Mouse (Mus musculus) spleen, adult 2 months (tissue): ENCODE data around the gene Ly6g5b. TPM values are rescaled to one million over a fixed set of nuclear protein-coding genes. Genes with fewer than 3 reads are reported as not detected.
"Not testable (repeated sequence)": the region's sequence is repeated elsewhere in the genome, so short reads cannot be mapped to it uniquely, and the experiment has no call there.

ENCODE experiments used
- DNase-seq, 2 experiments: peaks; one replicate each; pipeline versions ENCODE4 v3.0.0 to v3.0.0-alpha.2; 2012 to 2021; ENCODE audit warnings: low spot score in 2 of 2, low read depth in 1 of 2
- H3K27ac ChIP-seq: fragments of 200-500 bp; 2 replicates; pipeline ENCODE4 v1.5.1; 2012; ENCODE audit warnings: low read length, inconsistent platforms; ENCODE audit not compliant: insufficient read depth
- H3K27me3 ChIP-seq: fragments of 200-500 bp; 2 replicates; pipeline ENCODE4 v1.6.1; 2012; ENCODE audit warnings: mild to moderate bottlenecking, moderate library complexity, low read length, inconsistent platforms; ENCODE audit not compliant: control insufficient read depth, insufficient read depth
- H3K36me3 ChIP-seq: fragments of 200-500 bp; 2 replicates; pipeline ENCODE4 v1.6.1; 2012; ENCODE audit warnings: mild to moderate bottlenecking, low read length, inconsistent platforms; ENCODE audit not compliant: control insufficient read depth, insufficient read depth
- H3K4me1 ChIP-seq: fragments of 200-500 bp; 2 replicates; pipeline ENCODE4 v1.6.1; 2011; ENCODE audit warnings: inconsistent platforms; ENCODE audit not compliant: control insufficient read depth, insufficient read depth, insufficient read length
- H3K4me3 ChIP-seq: fragments of 200-500 bp; 2 replicates; pipeline ENCODE4 v1.5.1; 2011; ENCODE audit warnings: mild to moderate bottlenecking, inconsistent platforms; ENCODE audit not compliant: insufficient read depth, insufficient read length; ENCODE audit errors: extremely low read depth
- CTCF ChIP-seq: fragments of 200-500 bp; IDR thresholded peaks from 2 replicates; pipeline ENCODE4 v1.5.1; 2011; ENCODE audit warnings: mild to moderate bottlenecking, inconsistent platforms; ENCODE audit not compliant: insufficient read depth, insufficient read length, insufficient replicate concordance; ENCODE audit errors: extremely low read depth
- POLR2A ChIP-seq: fragments of 200-500 bp; IDR thresholded peaks from 2 replicates; pipeline ENCODE4 v1.6.1; 2011; ENCODE audit warnings: low read depth, low read length, inconsistent platforms
- WGBS: fragments of 180-500 bp; shearing (Covaris S2); methylation state at CpG from one replicate; pipeline ENCODE4 v1.1.7; 2018; 5-methylcytosine and 5-hydroxymethylcytosine counted together
- polyA plus RNA-seq: library from polyadenylated mRNA; depleted of rRNA; stranded (reverse); fragments of >200 nt; gene quantifications from 2 replicates; pipeline ENCODE4 v1.2.3, GENCODE M21; 2012

Ly6g5b gene
- polyA plus RNA-seq, 1 experiment, result 2.9 TPM

DNA sequence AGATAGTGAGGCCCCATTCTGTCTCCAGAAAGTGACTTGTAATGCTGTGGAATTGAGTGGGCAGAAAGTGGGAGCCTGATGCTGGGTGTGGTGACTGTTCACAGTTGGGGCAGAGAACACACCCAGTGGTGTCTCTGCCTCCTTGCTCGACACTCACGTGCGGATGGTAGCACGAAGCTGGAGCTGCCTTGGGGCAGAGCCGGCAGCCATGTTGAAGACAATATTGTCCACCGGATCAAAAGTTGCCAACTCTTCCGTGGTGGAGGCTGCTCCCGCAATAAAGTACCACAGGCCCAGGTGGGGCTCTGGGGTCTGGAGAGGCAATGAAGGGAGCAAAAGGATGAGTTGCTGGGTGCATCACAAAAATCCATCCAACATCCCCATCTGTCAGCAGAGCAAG, 15.8 kb upstream of the Ly6g5b start:
- TF ChIP-seq CTCF, result no peak
- no peaks in the 10 kb centered on the region for H3K27me3 ChIP-seq
- no peak for DNase-seq
- 90% methylated on average over 8 of the region's 8 CpGs for WGBS
- H3K4me3 ChIP-seq, result no peak overlapping the region
- no peak overlapping the region for H3K27ac ChIP-seq
- H3K36me3 ChIP-seq, result peaks cover 2% of the 10 kb centered on the region; the same call in 1 of the 2 replicates
- H3K4me1 ChIP-seq, result peaks cover 7% of the 10 kb centered on the region; the same call in 1 of the 2 replicates

DNA sequence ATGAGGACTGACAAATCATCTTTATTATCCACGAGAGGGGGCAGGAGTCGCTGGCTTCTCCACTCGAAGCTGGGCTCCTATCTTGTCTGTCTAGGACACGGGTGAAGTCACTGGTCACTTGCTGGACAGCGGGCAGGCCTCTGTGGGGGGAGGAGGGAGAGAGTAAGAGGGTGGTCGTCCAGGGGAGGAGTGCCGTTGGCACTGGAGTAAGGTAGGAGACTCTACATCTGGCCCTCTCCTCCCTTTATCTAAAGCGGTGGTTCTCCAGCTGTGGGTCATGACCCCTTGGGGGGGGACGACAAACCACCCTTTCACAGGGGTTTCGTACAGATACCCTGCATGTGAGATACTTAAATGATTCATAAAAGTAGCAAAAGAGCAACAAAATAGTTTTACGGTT, 13.8 kb upstream of the Ly6g5b start:
- no peak for DNase-seq
- TF ChIP-seq CTCF (no peak), POLR2A (no peak)
- no peak overlapping the region for H3K4me3 ChIP-seq
- H3K27ac ChIP-seq, result no peak overlapping the region
- H3K4me1 ChIP-seq, result peaks cover 11% of the 10 kb centered on the region
- WGBS, result 86% methylated on average over 11 of the region's 11 CpGs
- no peaks in the 10 kb centered on the region for H3K27me3 ChIP-seq
- peaks cover 4% of the 10 kb centered on the region; the same call in 1 of the 2 replicates for H3K36me3 ChIP-seq

DNA sequence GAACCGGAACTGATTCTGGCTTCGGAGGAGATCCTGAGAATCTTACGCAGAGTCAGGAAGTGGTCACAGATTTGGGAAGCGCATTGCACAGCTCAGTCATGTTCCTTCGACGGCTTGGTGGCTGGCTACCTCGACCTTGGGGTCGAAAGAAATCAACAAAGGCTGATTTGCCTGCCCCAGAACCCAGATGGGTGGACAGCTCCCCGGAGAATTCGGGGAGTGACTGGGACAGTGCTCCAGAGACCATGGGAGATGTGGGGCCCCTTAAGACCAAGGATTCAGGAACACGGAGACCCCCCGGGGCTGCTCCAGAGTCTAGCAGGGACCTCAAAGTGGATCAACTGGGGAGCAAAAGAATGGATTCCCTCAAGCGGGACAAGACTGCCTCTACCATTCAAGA, 11.8 kb upstream of the Ly6g5b start:
- Histone ChIP-seq H3K4me1 (peaks cover 11% of the 10 kb centered on the region), H3K27ac (peak overlapping the region; percentile 74), H3K4me3 (peak overlapping the region; percentile 81), H3K27me3 (no peaks in the 10 kb centered on the region), H3K36me3 (peaks cover 8% of the 10 kb centered on the region; the same call in 1 of the 2 replicates)
- DNase-seq, result no peak
- WGBS, result 37% methylated on average over 13 of the region's 13 CpGs
- TF ChIP-seq CTCF (no peak), POLR2A (no peak)

DNA sequence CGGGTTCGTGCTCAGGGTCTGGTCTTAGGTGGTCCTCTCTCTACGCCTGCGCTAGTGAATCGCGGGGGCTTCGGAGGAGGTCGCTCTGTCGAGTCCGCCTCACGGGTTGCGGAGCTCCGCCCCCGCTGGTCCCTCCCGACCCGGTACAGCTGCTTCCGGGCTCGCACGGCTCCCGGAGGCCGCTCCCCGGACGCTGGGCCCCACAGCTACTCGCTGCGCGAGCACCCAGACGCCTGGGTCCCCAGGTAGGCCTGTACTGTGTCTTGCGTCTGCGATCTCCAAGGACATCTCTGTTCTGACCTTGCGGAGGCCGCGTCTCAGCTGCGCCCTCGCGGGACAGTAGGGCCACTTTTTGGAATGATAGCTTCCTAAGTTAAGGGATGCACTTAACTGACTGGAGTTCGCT, 11.0 kb upstream of the Ly6g5b start, which contains the start of gene D17H6S53E:
Gene D17H6S53E (plus strand): TSS at position 168 of the 406 bp plus-strand sequence.
- peak in 1 of 2 experiments; percentile 76 for DNase-seq
- under 1% methylated on average over 36 of the region's 36 CpGs for WGBS
- Histone ChIP-seq H3K4me3 (peak within 1 kb of the TSS; percentile 81), H3K27ac (peak within 1 kb of the TSS; percentile 74), H3K36me3 (peaks cover 8% of the 10 kb centered on the region; the same call in 1 of the 2 replicates), H3K27me3 (no peaks in the 10 kb centered on the region), H3K4me1 (peaks cover 11% of the 10 kb centered on the region)
- TF ChIP-seq CTCF, result no peak
- peak; percentile 81 for TF ChIP-seq POLR2A

DNA sequence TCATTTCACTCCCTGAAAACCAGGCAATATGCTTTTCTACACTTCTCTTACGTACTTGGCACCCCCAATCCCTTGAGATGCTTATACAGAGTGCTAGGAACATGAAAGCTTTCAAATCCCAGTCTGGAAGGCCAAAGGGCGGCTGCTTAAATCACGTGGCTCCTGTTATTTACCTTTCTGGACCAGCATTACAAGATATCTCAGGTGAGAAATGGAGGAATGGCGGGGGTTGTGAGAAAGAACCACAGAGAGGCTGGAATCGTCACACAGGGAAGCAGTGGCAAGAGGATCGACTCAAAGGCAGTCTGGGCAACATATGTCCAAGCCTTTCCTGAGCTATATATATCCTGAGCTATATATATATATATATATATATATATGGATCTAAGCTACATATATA, 10.3 kb upstream of the Ly6g5b start:
- DNase-seq, result no peak
- 52% methylated on average over 6 of the region's 6 CpGs for WGBS
- peaks cover 11% of the 10 kb centered on the region for H3K4me1 ChIP-seq
- peak overlapping the region; percentile 81; the same call in 1 of the 2 replicates for H3K4me3 ChIP-seq
- no peak overlapping the region for H3K27ac ChIP-seq
- no peaks in the 10 kb centered on the region for H3K27me3 ChIP-seq
- H3K36me3 ChIP-seq, result peaks cover 8% of the 10 kb centered on the region; the same call in 1 of the 2 replicates
- TF ChIP-seq CTCF (no peak), POLR2A (no peak)

DNA sequence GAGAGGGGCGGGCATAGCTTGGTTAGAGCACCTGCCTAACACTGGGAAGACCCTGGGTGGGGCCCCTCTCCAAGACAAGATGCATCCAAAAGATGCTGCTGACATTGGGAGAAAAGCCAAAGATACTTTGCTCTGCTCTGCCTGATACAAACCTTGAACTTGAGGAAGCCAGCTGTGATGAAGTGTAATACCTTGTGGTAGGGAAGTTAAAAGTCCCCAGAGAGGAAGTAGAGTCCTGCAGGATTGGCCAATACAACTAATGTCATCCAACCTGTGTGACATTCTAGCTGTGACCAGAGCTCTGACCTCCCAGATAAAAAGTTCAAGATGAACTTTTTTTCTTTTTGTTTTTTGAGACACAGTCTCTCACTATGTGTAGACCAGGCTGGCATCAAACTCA, 9.9 kb upstream of the Ly6g5b start:
- no peaks in the 10 kb centered on the region for H3K27me3 ChIP-seq
- DNase-seq, result no peak
- H3K36me3 ChIP-seq, result peaks cover 8% of the 10 kb centered on the region; the same call in 1 of the 2 replicates
- H3K4me1 ChIP-seq, result peaks cover 15% of the 10 kb centered on the region
- no peak overlapping the region for H3K27ac ChIP-seq
- H3K4me3 ChIP-seq, result no peak overlapping the region
- TF ChIP-seq CTCF (no peak), POLR2A (no peak)
- 93% methylated on average over 1 of the region's 1 CpGs for WGBS

DNA sequence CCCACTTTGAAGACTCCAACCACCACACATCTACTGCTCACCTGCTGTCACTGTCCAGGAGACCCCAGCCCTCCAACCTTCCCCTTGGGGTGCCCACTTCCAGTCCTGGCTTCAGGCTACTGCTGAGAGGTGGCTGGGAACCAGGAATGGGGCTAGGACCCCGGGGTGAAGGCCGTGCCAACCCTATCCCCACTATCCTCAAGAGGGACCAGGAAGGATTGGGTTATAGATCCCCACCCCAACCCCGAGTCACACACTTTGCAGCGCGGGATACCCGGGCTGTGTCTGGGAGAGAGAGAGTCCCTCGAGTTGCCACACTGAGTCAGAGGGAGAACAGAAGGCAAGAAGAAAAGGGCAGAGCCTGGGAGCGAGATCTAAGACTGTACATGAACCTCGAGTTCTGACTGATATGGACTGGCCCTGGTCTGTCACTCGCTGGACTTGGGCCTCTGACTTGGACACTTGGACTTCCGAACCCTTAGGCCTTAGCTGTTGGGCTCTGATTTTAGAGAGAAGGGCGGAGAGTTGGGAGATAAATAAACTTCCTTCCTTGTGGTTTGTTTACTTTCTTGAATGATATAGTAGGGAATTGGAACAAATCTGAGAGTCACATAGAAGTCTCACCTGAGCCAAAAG, 9.2 kb upstream of the Ly6g5b start:
- H3K4me3 ChIP-seq, H3K36me3 ChIP-seq, H3K27ac ChIP-seq, H3K27me3 ChIP-seq, DNase-seq: not testable (repeated sequence)
- WGBS, result 95% methylated on average over 12 of the region's 12 CpGs
- peaks cover 15% of the 10 kb centered on the region for H3K4me1 ChIP-seq

DNA sequence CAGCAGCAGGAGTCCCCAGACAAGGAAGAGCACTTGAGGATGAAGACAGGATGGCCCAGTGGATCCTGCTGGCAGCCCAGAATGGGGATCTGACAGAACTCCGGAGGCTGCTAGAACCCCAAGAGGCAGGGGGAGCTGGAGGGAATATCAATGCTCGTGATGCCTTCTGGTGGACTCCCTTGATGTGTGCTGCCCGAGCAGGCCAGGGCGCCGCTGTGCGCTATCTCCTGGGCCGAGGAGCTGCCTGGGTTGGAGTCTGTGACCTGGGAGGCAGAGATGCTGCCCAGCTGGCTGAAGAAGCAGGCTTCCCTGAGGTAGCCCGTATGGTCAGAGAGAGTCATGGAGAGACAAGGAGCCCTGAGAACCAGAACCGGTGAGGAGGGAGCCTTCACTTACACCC, 8.1 kb upstream of the Ly6g5b start:
- not testable (repeated sequence) for DNase-seq, H3K27me3 ChIP-seq, H3K4me3 ChIP-seq, H3K27ac ChIP-seq
- Histone ChIP-seq H3K36me3 (peaks cover 11% of the 10 kb centered on the region; the same call in 1 of the 2 replicates), H3K4me1 (peaks cover 15% of the 10 kb centered on the region)
- WGBS, result 94% methylated on average over 9 of the region's 9 CpGs
